Mouse (Mus musculus): ENCODE results near the gene Med15. TPM values are rescaled to one million over a fixed set of nuclear protein-coding genes. Genes with fewer than 3 reads are reported as not detected.
"Not testable (repeated sequence)": the region's sequence is repeated elsewhere in the genome, so short reads cannot be mapped to it uniquely, and the experiment has no call there.

The Med15 gene
- polyA plus RNA-seq, 1 experiment from 2014 or later: 32.8 TPM

GRCm38 (mm10) chr16:17619198-17620105, 113.2 kb downstream of the Med15 start, which contains the start of gene Smpd4:
TSS of gene Smpd4 (plus strand) at chr16:17619354.
- Histone ChIP-seq H3K27me3 (ENCODE audit: control insufficient read depth, insufficient read depth, low read length) (no peaks in the 10 kb centered on the region), H3K4me3 (ENCODE audit: low read depth, low read length) (peak within 1 kb of the TSS; percentile 86), H3K9me3 (replicated peaks; ENCODE audit: control insufficient read depth, low read length) (no peaks in the 10 kb centered on the region), H3K4me1 (ENCODE audit: control insufficient read depth, insufficient read depth, low read length) (no peaks in the 10 kb centered on the region; the same call in 1 of the 2 replicates), H3K9ac (replicated peaks; ENCODE audit: low read length) (peak within 1 kb of the TSS; percentile 86), H3K4me2 (ENCODE audit: low read depth, low read length) (peak within 1 kb of the TSS; percentile 73), H3K27ac (replicated peaks; ENCODE audit: low read depth, low read length) (no peak within 1 kb of the TSS), H3K36me3 (replicated peaks; ENCODE audit: control insufficient read depth, insufficient read depth, low read depth, low read length) (no peaks in the 10 kb centered on the region)
- DNase-seq (ENCODE audit: low spot score) (peak; percentile 94), ATAC-seq (replicated peaks; ENCODE audit: insufficient number of reproducible peaks, low FRiP score, low TSS enrichment, low read depth) (peak; percentile 82)
- 3% methylated on average over 60 of the region's 60 CpGs for WGBS

- no peaks in the 10 kb centered on the region for H3K27me3 ChIP-seq (ENCODE audit: control insufficient read depth, insufficient read depth, low read length)
- H3K36me3 ChIP-seq (replicated peaks; ENCODE audit: control insufficient read depth, insufficient read depth, low read depth, low read length): no peaks in the 10 kb centered on the region
- H3K9ac ChIP-seq (replicated peaks; ENCODE audit: low read length): no peak overlapping the region
- no peak for ATAC-seq (replicated peaks; ENCODE audit: insufficient number of reproducible peaks, low FRiP score, low TSS enrichment, low read depth)
- DNase-seq (ENCODE audit: low spot score): peak; percentile 70
- H3K4me1 ChIP-seq (ENCODE audit: control insufficient read depth, insufficient read depth, low read length): no peaks in the 10 kb centered on the region; the same call in 1 of the 2 replicates
- no peaks in the 10 kb centered on the region for H3K9me3 ChIP-seq (replicated peaks; ENCODE audit: control insufficient read depth, low read length)
- no peak overlapping the region for H3K4me3 ChIP-seq (ENCODE audit: low read depth, low read length)
- 18% methylated on average over 13 of the region's 13 CpGs for WGBS
- no peak overlapping the region for H3K4me2 ChIP-seq (ENCODE audit: low read depth, low read length)
- H3K27ac ChIP-seq (replicated peaks; ENCODE audit: low read depth, low read length): no peak overlapping the region
These were observed 114.6 kb downstream of the Med15 start for GRCm38 (mm10) chr16:17617922-17618565.

GRCm38 (mm10) chr16:17616212-17616611, 116.5 kb downstream of the Med15 start:
- ATAC-seq (replicated peaks; ENCODE audit: insufficient number of reproducible peaks, low FRiP score, low TSS enrichment, low read depth) (no peak), DNase-seq (ENCODE audit: low spot score) (no peak)
- Histone ChIP-seq H3K9ac (replicated peaks; ENCODE audit: low read length) (no peak overlapping the region), H3K36me3 (replicated peaks; ENCODE audit: control insufficient read depth, insufficient read depth, low read depth, low read length) (no peaks in the 10 kb centered on the region), H3K27me3 (ENCODE audit: control insufficient read depth, insufficient read depth, low read length) (no peaks in the 10 kb centered on the region), H3K9me3 (replicated peaks; ENCODE audit: control insufficient read depth, low read length) (no peaks in the 10 kb centered on the region), H3K4me2 (ENCODE audit: low read depth, low read length) (no peak overlapping the region), H3K4me3 (ENCODE audit: low read depth, low read length) (no peak overlapping the region), H3K4me1 (ENCODE audit: control insufficient read depth, insufficient read depth, low read length) (no peaks in the 10 kb centered on the region; the same call in 1 of the 2 replicates), H3K27ac (replicated peaks; ENCODE audit: low read depth, low read length) (no peak overlapping the region)
- WGBS: 82% methylated on average over 5 of the region's 5 CpGs

GRCm38 (mm10) chr16:17614740-17615139, 118.0 kb downstream of the Med15 start:
- not testable (repeated sequence) for H3K27ac ChIP-seq (replicated peaks; ENCODE audit: low read depth, low read length); H3K9ac ChIP-seq (replicated peaks; ENCODE audit: low read length); H3K36me3 ChIP-seq (replicated peaks; ENCODE audit: control insufficient read depth, insufficient read depth, low read depth, low read length); H3K4me1 ChIP-seq (ENCODE audit: control insufficient read depth, insufficient read depth, low read length); ATAC-seq (replicated peaks; ENCODE audit: insufficient number of reproducible peaks, low FRiP score, low TSS enrichment, low read depth); H3K4me2 ChIP-seq (ENCODE audit: low read depth, low read length); DNase-seq (ENCODE audit: low spot score); H3K4me3 ChIP-seq (ENCODE audit: low read depth, low read length); H3K9me3 ChIP-seq (replicated peaks; ENCODE audit: control insufficient read depth, low read length); H3K27me3 ChIP-seq (ENCODE audit: control insufficient read depth, insufficient read depth, low read length)
- WGBS: 88% methylated on average over 6 of the region's 6 CpGs

DNA sequence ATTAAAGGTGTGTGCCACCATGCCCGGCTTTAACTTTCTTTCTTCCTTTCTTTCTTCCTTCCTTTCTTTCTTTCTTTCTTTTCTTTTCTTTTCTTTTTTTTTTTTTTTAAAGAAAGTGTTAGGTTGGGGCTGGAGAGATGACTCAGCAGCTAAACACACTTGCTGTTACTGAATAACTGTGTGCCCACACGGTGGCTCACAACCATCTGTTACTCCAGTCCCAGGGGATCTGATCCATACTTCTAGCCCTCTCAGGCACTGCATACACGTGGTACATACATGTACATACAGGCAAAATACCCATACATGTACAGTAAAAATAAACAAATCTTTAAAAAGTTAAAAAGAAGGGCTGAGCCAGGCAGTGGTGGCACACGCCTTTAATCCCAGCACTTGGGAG, 121.3 kb downstream of the Med15 start:
- Histone ChIP-seq H3K4me1 (ENCODE audit: control insufficient read depth, insufficient read depth, low read length) (no peaks in the 10 kb centered on the region), H3K36me3 (replicated peaks; ENCODE audit: control insufficient read depth, insufficient read depth, low read depth, low read length) (no peaks in the 10 kb centered on the region), H3K27me3 (ENCODE audit: control insufficient read depth, insufficient read depth, low read length) (no peaks in the 10 kb centered on the region), H3K4me3 (ENCODE audit: low read depth, low read length) (no peak overlapping the region), H3K9me3 (replicated peaks; ENCODE audit: control insufficient read depth, low read length) (no peaks in the 10 kb centered on the region), H3K27ac (replicated peaks; ENCODE audit: low read depth, low read length) (no peak overlapping the region), H3K9ac (replicated peaks; ENCODE audit: low read length) (no peak overlapping the region), H3K4me2 (ENCODE audit: low read depth, low read length) (no peak overlapping the region)
- WGBS: 79% methylated on average over 4 of the region's 4 CpGs
- ATAC-seq (replicated peaks; ENCODE audit: insufficient number of reproducible peaks, low FRiP score, low TSS enrichment, low read depth) (no peak), DNase-seq (ENCODE audit: low spot score) (no peak)

- Histone ChIP-seq H3K9me3 (replicated peaks; ENCODE audit: control insufficient read depth, low read length) (no peaks in the 10 kb centered on the region), H3K27me3 (ENCODE audit: control insufficient read depth, insufficient read depth, low read length) (no peaks in the 10 kb centered on the region), H3K27ac (replicated peaks; ENCODE audit: low read depth, low read length) (no peak overlapping the region), H3K4me1 (ENCODE audit: control insufficient read depth, insufficient read depth, low read length) (no peaks in the 10 kb centered on the region), H3K36me3 (replicated peaks; ENCODE audit: control insufficient read depth, insufficient read depth, low read depth, low read length) (no peaks in the 10 kb centered on the region), H3K9ac (replicated peaks; ENCODE audit: low read length) (no peak overlapping the region), H3K4me2 (ENCODE audit: low read depth, low read length) (no peak overlapping the region), H3K4me3 (ENCODE audit: low read depth, low read length) (no peak overlapping the region)
- DNase-seq (ENCODE audit: low spot score) (no peak), ATAC-seq (replicated peaks; ENCODE audit: insufficient number of reproducible peaks, low FRiP score, low TSS enrichment, low read depth) (no peak)
- WGBS: 75% methylated on average over 5 of the region's 5 CpGs
These were observed 127.0 kb downstream of the Med15 start for GRCm38 (mm10) chr16:17605684-17606083.

DNA sequence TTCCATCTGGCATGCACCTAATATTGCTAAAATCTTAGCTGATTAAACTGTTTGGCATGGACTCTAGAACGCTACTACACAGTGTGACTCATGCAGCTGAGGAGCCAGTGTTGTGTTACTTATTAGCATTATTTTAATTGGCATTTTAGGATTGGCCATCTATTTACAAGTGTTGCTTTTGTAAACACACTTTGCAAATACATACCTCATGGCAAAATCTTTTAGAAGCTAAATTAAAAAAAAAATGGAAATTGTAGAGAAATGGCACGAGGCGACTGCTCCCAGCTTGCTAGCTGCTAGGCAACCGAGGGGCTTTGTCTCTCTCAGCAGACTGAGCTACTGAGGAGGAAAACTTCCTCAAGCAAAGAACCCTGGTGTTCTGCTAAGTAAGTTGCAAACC, 127.8 kb downstream of the Med15 start:
- Histone ChIP-seq H3K4me3 (ENCODE audit: low read depth, low read length) (no peak overlapping the region), H3K27me3 (ENCODE audit: control insufficient read depth, insufficient read depth, low read length) (no peaks in the 10 kb centered on the region), H3K9me3 (replicated peaks; ENCODE audit: control insufficient read depth, low read length) (no peaks in the 10 kb centered on the region), H3K4me2 (ENCODE audit: low read depth, low read length) (no peak overlapping the region), H3K9ac (replicated peaks; ENCODE audit: low read length) (no peak overlapping the region), H3K4me1 (ENCODE audit: control insufficient read depth, insufficient read depth, low read length) (no peaks in the 10 kb centered on the region), H3K36me3 (replicated peaks; ENCODE audit: control insufficient read depth, insufficient read depth, low read depth, low read length) (no peaks in the 10 kb centered on the region), H3K27ac (replicated peaks; ENCODE audit: low read depth, low read length) (no peak overlapping the region)
- 76% methylated on average over 4 of the region's 4 CpGs for WGBS
- ATAC-seq (replicated peaks; ENCODE audit: insufficient number of reproducible peaks, low FRiP score, low TSS enrichment, low read depth) (no peak), DNase-seq (ENCODE audit: low spot score) (no peak)
